Mouse (Mus musculus) stomach, postnatal 0 days (tissue): ENCODE measurements around the gene Hes3.

ENCODE experiments used
- CTCF ChIP-seq: IDR thresholded peaks from 2 replicates; pipeline ENCODE4 v1.5.1; 2016; ENCODE audit warnings: antibody characterized with exemption, low read depth, mild to moderate bottlenecking, moderate library complexity
- EP300 ChIP-seq: optimal IDR thresholded peaks from 2 replicates; pipeline ENCODE3; 2016; ENCODE audit warnings: antibody characterized with exemption

DNA sequence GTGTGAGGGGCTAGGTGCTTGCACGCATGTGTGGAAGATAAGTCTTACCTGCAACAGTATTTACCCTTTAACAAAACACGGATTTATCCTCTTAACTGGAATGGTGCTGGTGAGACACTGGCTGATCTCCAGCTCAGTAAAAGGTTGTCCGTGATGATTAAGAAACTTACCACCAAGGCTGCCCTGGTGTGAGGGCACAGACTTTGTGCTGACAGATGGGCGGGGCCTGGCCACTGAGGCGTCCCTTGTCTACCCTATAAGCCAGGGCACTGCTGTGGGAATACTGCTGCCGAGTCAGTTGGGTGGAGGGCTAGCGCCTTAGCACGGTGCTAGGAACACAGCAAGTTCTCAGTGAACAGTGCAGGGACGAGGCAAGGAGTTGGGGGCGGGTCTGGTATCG lies 10.6 kb upstream of the Hes3 start:
- TF ChIP-seq EP300 = no peak
- TF ChIP-seq CTCF = no peak
